ENCODE assay signal across 8 mouse cellular contexts in the genomic region with DNA sequence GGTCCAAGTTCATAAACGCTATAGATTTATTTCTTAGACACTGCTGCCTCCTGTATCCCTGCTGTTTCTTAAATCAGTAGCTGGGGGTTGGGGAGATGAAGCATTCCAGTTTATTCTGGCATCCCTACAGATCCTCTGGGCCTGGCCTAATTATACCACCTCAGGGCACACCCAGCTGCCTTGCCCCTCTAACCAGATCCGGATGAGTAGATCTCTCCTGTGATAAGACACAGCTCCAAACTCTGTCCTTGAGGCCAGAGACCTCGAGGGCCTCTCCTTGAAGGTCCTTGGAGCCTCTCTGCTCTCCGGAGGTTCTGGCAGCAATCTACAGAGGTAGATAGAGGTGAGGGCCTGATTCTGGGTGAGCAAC. TPM values are rescaled to one million over a fixed set of nuclear protein-coding genes. Genes with fewer than 3 reads are reported as not detected.
DNase-seq lines count a peak whose midpoint lies in the region; ATAC-seq lines count a peak whose summit lies in the region.

No protein-coding gene starts in this region.

- peaks cover 59% of the 10 kb centered on the region for H3K4me1 ChIP-seq in forebrain, embryonic 10.5 days
- H3K4me1 ChIP-seq in intestine, embryonic 14.5 days (replicated peaks; ENCODE audit: control insufficient read depth, insufficient read depth, low read length): peaks cover 16% of the 10 kb centered on the region
- peaks cover 62% of the 10 kb centered on the region for H3K4me1 ChIP-seq in midbrain, embryonic 10.5 days

- 1% methylated on average over 4 of the region's 4 CpGs for WGBS in forebrain, embryonic 10.5 days
- WGBS in intestine, embryonic 14.5 days: 3% methylated on average over 4 of the region's 4 CpGs
- 5% methylated on average over 4 of the region's 4 CpGs for WGBS in midbrain, embryonic 10.5 days

- no peaks in the 10 kb centered on the region for H3K9me3 ChIP-seq in forebrain, embryonic 10.5 days
- no peaks in the 10 kb centered on the region for H3K9me3 ChIP-seq in intestine, embryonic 14.5 days (ENCODE audit: control insufficient read depth, low read length)
- H3K9me3 ChIP-seq in midbrain, embryonic 10.5 days (replicated peaks): no peaks in the 10 kb centered on the region

- H3K9ac ChIP-seq in intestine, embryonic 14.5 days (ENCODE audit: low read length): peak overlapping the region; percentile 65

- H3K27me3 ChIP-seq in forebrain, embryonic 10.5 days (ENCODE audit: poor library complexity, severe bottlenecking): peaks cover 50% of the 10 kb centered on the region
- no peaks in the 10 kb centered on the region for H3K27me3 ChIP-seq in intestine, embryonic 14.5 days (replicated peaks; ENCODE audit: control insufficient read depth, insufficient read depth, low read length)
- peaks cover 68% of the 10 kb centered on the region for H3K27me3 ChIP-seq in midbrain, embryonic 10.5 days (ENCODE audit: low read depth, poor library complexity, severe bottlenecking)

- peak overlapping the region; percentile 92 for H3K27ac ChIP-seq in forebrain, embryonic 10.5 days
- H3K27ac ChIP-seq in intestine, embryonic 14.5 days (ENCODE audit: low read depth): peak overlapping the region; percentile 98
- H3K27ac ChIP-seq in midbrain, embryonic 10.5 days (replicated peaks): peak overlapping the region; percentile 89

- peak overlapping the region; percentile 82 for H3K4me2 ChIP-seq in intestine, embryonic 14.5 days (ENCODE audit: low read length)

- DNase-seq in embryo, embryonic 11.5 days (ENCODE audit: low read depth, low spot score): peak; percentile 26
- DNase-seq in embryo, embryonic 9.5 days (ENCODE audit: extremely low spot score): no peak
- DNase-seq in ES-CJ7 (ENCODE audit: low read depth, low spot score): peak; percentile 88
- no peak for DNase-seq in forebrain, embryonic 10.5 days (ENCODE audit: extremely low spot score, low spot score)
- DNase-seq in intestine, embryonic 14.5 days (ENCODE audit: low spot score): peak; percentile 77
- DNase-seq in midbrain, embryonic 10.5 days (ENCODE audit: low spot score): peak; percentile 51
- no peak for DNase-seq in right cerebral cortex, postnatal 10 days (ENCODE audit: low spot score in 2 of 2)
- DNase-seq in right cerebral cortex, postnatal 14 days: no peak

- peak overlapping the region; percentile 59 for H3K4me3 ChIP-seq in forebrain, embryonic 10.5 days
- peak overlapping the region; percentile 40 for H3K4me3 ChIP-seq in intestine, embryonic 14.5 days (ENCODE audit: low read depth, low read length)
- H3K4me3 ChIP-seq in midbrain, embryonic 10.5 days: peak overlapping the region; percentile 61

- peaks cover 9% of the 10 kb centered on the region for H3K36me3 ChIP-seq in forebrain, embryonic 10.5 days (replicated peaks)
- H3K36me3 ChIP-seq in intestine, embryonic 14.5 days (ENCODE audit: control insufficient read depth, insufficient read depth, low read length): peaks cover 4% of the 10 kb centered on the region; the same call in 1 of the 2 replicates
- peaks cover 4% of the 10 kb centered on the region; the same call in 1 of the 2 replicates for H3K36me3 ChIP-seq in midbrain, embryonic 10.5 days

- ATAC-seq in intestine, embryonic 14.5 days (replicated peaks; ENCODE audit: low FRiP score, low TSS enrichment, low read depth): peak; percentile 5

RNA-seq across cellular contexts. Expression of a gene that starts 5.4 kb away (rescaled TPM):
- polyA plus RNA-seq in forebrain, embryonic 10.5 days (2016; fragmentation: Nextera tagmentation; extraction: Ambion mirVana): 42.5 and 49.0 TPM in 2 replicates
- 61.0 and 67.2 TPM in 2 replicates for polyA plus RNA-seq in intestine, embryonic 14.5 days (2014; fragmentation: Nextera tagmentation; extraction: Ambion mirVana)
- 32.2 and 42.5 TPM in 2 replicates for polyA plus RNA-seq in midbrain, embryonic 10.5 days (2016; fragmentation: Nextera tagmentation; extraction: Ambion mirVana)

Comparison
In these comparisons a context has a peak if more than half of its experiments do, and no peak if none do; other contexts are left out.
1. DNase-seq: peak in embryo, embryonic 11.5 days (single experiment), ES-CJ7 (single experiment), intestine, embryonic 14.5 days (single experiment) and midbrain, embryonic 10.5 days (single experiment); none in embryo, embryonic 9.5 days (single experiment), forebrain, embryonic 10.5 days (single experiment), right cerebral cortex, postnatal 10 days (0 of 2) and right cerebral cortex, postnatal 14 days (single experiment).
2. Peak in every context shown above with its lines, with median percentiles within 50 percentile points of each other: H3K27ac ChIP-seq and H3K4me3 ChIP-seq.